Mouse (Mus musculus) C2C12 (cell line): ENCODE data around the gene Atrnl1.

Source experiments
- CTCF ChIP-seq: IDR thresholded peaks from one replicate; pipeline ENCODE4 v1.5.1; 2011; ENCODE audit not compliant: control insufficient read depth, insufficient read depth, insufficient read length
- MYOG ChIP-seq: IDR thresholded peaks from one replicate; pipeline ENCODE4 v1.6.1; 2011; ENCODE audit not compliant: control insufficient read depth, insufficient read length; ENCODE audit errors: extremely low read depth

- TF ChIP-seq MYOG = no peak
- peak; percentile 25 for TF ChIP-seq CTCF
Observed at GRCm38 (mm10) chr19:57816221-57816996, 205.6 kb downstream of the Atrnl1 start.
